Mouse (Mus musculus) lung, embryonic 15.5 days (tissue): ENCODE measurements at regions not wholly inside any gene's neighbourhood (a gene's known extent, or its start where the extent isn't known, plus 50 kb on each side); places are given as distances from the start of the nearest gene placed in this dataset.

ENCODE experiments used
- ATAC-seq: fragments of 200-750 bp; cut with Nextera tagmentation; 2 replicates; pipeline ENCODE4 v1.8.0; 2017; ENCODE audit warnings: moderate number of reproducible peaks, borderline replicate concordance; ENCODE audit not compliant: low FRiP score, low TSS enrichment; ENCODE audit errors: extremely low read depth
- H3K27ac ChIP-seq: fragments of 300-500 bp; sonication (generic); 2 replicates; pipeline ENCODE4 v1.5.1; 2015; ENCODE audit warnings: moderate library complexity, mild to moderate bottlenecking, inconsistent platforms
- H3K27me3 ChIP-seq: fragments of 300-500 bp; sonication (generic); 2 replicates; pipeline ENCODE4 v1.6.1; 2015; ENCODE audit warnings: inconsistent platforms
- H3K36me3 ChIP-seq: fragments of 300-500 bp; sonication (generic); 2 replicates; pipeline ENCODE4 v1.6.1; 2015; ENCODE audit warnings: inconsistent platforms
- H3K4me1 ChIP-seq: fragments of 300-500 bp; sonication (generic); 2 replicates; pipeline ENCODE4 v1.6.1; 2015; ENCODE audit warnings: inconsistent platforms
- H3K4me2 ChIP-seq: fragments of 300-500 bp; sonication (generic); 2 replicates; pipeline ENCODE4 v1.6.1; 2015; ENCODE audit warnings: inconsistent platforms, mild to moderate bottlenecking, moderate library complexity
- H3K4me3 ChIP-seq: fragments of 300-500 bp; sonication (generic); 2 replicates; pipeline ENCODE4 v1.5.1; 2015; ENCODE audit warnings: mild to moderate bottlenecking, inconsistent platforms
- H3K9ac ChIP-seq: fragments of 300-500 bp; sonication (generic); 2 replicates; pipeline ENCODE4 v1.6.1; 2015; ENCODE audit warnings: inconsistent platforms
- H3K9me3 ChIP-seq: fragments of 300-500 bp; sonication (generic); 2 replicates; pipeline ENCODE4 v1.6.1; 2016; ENCODE audit warnings: inconsistent platforms
- WGBS: fragments of 180-500 bp; shearing (Covaris S2); methylation state at CpG from one replicate; pipeline ENCODE4 v1.1.7; 2015; 5-methylcytosine and 5-hydroxymethylcytosine counted together

- H3K4me3 ChIP-seq = no peak overlapping the region
- H3K9me3 ChIP-seq = peaks cover 61% of the 10 kb centered on the region
- H3K9ac ChIP-seq = no peak overlapping the region
- H3K27me3 ChIP-seq = no peaks in the 10 kb centered on the region
- no peak overlapping the region for H3K4me2 ChIP-seq
- no peaks in the 10 kb centered on the region for H3K4me1 ChIP-seq
- H3K27ac ChIP-seq = no peak overlapping the region
- WGBS = 66% methylated on average over 32 of the region's 32 CpGs
- peaks cover 10% of the 10 kb centered on the region; the same call in 1 of the 2 replicates for H3K36me3 ChIP-seq
- peak; percentile 66 for ATAC-seq
Observed at GRCm38 (mm10) chr12:20232746-20233453, 278.6 kb downstream of the Gm21863 start.

GRCm38 (mm10) chr12:20233454-20233831 lies 279.1 kb downstream of the Gm21863 start:
- no peaks in the 10 kb centered on the region for H3K4me1 ChIP-seq
- 65% methylated on average over 17 of the region's 17 CpGs for WGBS
- H3K27ac ChIP-seq = no peak overlapping the region
- no peak overlapping the region for H3K9ac ChIP-seq
- H3K36me3 ChIP-seq = peaks cover 10% of the 10 kb centered on the region; the same call in 1 of the 2 replicates
- no peaks in the 10 kb centered on the region for H3K27me3 ChIP-seq
- peak; percentile 19; the same call in 1 of the 2 replicates for ATAC-seq
- no peak overlapping the region for H3K4me3 ChIP-seq
- peaks cover 56% of the 10 kb centered on the region for H3K9me3 ChIP-seq
- no peak overlapping the region for H3K4me2 ChIP-seq

- no peaks in the 10 kb centered on the region for H3K27me3 ChIP-seq
- WGBS = 69% methylated on average over 25 of the region's 25 CpGs
- H3K4me3 ChIP-seq = no peak overlapping the region
- no peaks in the 10 kb centered on the region for H3K4me1 ChIP-seq
- peak; percentile 50; the same call in 1 of the 2 replicates for ATAC-seq
- H3K9ac ChIP-seq = no peak overlapping the region
- no peak overlapping the region for H3K4me2 ChIP-seq
- no peak overlapping the region for H3K27ac ChIP-seq
- H3K9me3 ChIP-seq = peaks cover 52% of the 10 kb centered on the region
- H3K36me3 ChIP-seq = peaks cover 10% of the 10 kb centered on the region; the same call in 1 of the 2 replicates
Observed at GRCm38 (mm10) chr12:20233871-20234307, 279.6 kb downstream of the Gm21863 start.
